Mouse (Mus musculus) olfactory bulb, adult 2 months (tissue): Measurements from ENCODE around the gene Trappc5. TPM values are rescaled to one million over a fixed set of nuclear protein-coding genes. Genes with fewer than 3 reads are reported as not detected.

Source experiments
- H3K27ac ChIP-seq: fragments of 200-500 bp; 2 replicates; pipeline ENCODE4 v1.5.1; 2012; ENCODE audit warnings: low read depth, low read length; ENCODE audit not compliant: insufficient read depth
- H3K4me1 ChIP-seq: fragments of 200-500 bp; 2 replicates; pipeline ENCODE4 v1.6.1; 2012; ENCODE audit warnings: low read length; ENCODE audit not compliant: control insufficient read depth, insufficient read depth
- H3K4me3 ChIP-seq: fragments of 200-500 bp; 2 replicates; pipeline ENCODE4 v1.5.1; 2012; ENCODE audit warnings: mild to moderate bottlenecking, low read depth, low read length, moderate library complexity; ENCODE audit not compliant: insufficient read depth
- CTCF ChIP-seq: fragments of 200-500 bp; IDR thresholded peaks from 2 replicates; pipeline ENCODE4 v1.5.1; 2012; ENCODE audit warnings: low read depth, mild to moderate bottlenecking, low read length, moderate library complexity; ENCODE audit not compliant: insufficient read depth
- POLR2A ChIP-seq: fragments of 200-500 bp; IDR thresholded peaks from 2 replicates; pipeline ENCODE4 v1.6.1; 2012; ENCODE audit warnings: mild to moderate bottlenecking, low read depth, low read length, moderate library complexity; ENCODE audit not compliant: insufficient read depth
- WGBS: fragments of 180-500 bp; shearing (Covaris S2); methylation state at CpG from one replicate; pipeline ENCODE4 v1.1.7; 2018; 5-methylcytosine and 5-hydroxymethylcytosine counted together
- polyA plus RNA-seq: library from polyadenylated mRNA; stranded (reverse); fragments of >200 nt; gene quantifications from 2 replicates; pipeline ENCODE4 v1.2.4, GENCODE M21; 2012; ENCODE audit warnings: low replicate concordance; ENCODE audit not compliant: missing spikeins, insufficient read depth, insufficient read length

Trappc5 gene
- polyA plus RNA-seq, 1 experiment, result not detected

GRCm38 (mm10) chr8:3670388-3670787 lies 5.7 kb upstream of the Trappc5 start:
- Histone ChIP-seq H3K4me3 (no peak overlapping the region), H3K4me1 (no peaks in the 10 kb centered on the region), H3K27ac (no peak overlapping the region)
- 78% methylated on average over 2 of the region's 2 CpGs for WGBS
- TF ChIP-seq POLR2A, result no peak
- TF ChIP-seq CTCF, result no peak

GRCm38 (mm10) chr8:3671980-3672491 lies 4.1 kb upstream of the Trappc5 start, which contains the start of gene Fcor:
Gene Fcor, minus strand, starts transcription at chr8:3672362.
- Histone ChIP-seq H3K4me1 (no peaks in the 10 kb centered on the region), H3K27ac (peak within 1 kb of the TSS; percentile 95), H3K4me3 (peak within 1 kb of the TSS; percentile 77)
- TF ChIP-seq CTCF, result peak; percentile 99
- 0 out of 2 replicates have a peak, but pooled peaks have one; percentile 47 for TF ChIP-seq POLR2A
- WGBS, result under 1% methylated on average over 23 of the region's 23 CpGs

DNA sequence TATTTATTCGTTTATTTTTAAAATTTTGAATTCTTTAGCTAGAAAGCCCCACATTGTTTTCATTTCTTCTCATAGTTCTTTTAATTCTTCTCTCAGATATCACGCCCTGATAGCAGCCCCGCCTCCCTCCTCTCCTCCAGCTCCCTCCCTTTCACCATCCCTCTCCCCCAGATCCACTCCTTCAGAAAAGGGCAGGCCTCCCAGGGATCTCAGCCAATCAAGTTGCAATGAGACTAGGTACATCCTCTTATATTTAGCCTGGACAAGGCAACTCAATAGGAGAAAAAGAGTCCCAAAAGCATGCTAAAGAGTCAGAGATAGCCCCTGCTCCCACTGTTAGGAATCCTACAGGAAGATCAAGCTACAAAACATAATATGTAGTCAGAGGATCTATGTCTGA lies 1.4 kb upstream of the Trappc5 start:
- H3K4me3 ChIP-seq, result no peak overlapping the region
- peaks cover 15% of the 10 kb centered on the region; the same call in 1 of the 2 replicates for H3K4me1 ChIP-seq
- H3K27ac ChIP-seq, result no peak overlapping the region
- WGBS, result 56% methylated on average over 3 of the region's 3 CpGs
- TF ChIP-seq POLR2A (no peak), CTCF (no peak)

DNA sequence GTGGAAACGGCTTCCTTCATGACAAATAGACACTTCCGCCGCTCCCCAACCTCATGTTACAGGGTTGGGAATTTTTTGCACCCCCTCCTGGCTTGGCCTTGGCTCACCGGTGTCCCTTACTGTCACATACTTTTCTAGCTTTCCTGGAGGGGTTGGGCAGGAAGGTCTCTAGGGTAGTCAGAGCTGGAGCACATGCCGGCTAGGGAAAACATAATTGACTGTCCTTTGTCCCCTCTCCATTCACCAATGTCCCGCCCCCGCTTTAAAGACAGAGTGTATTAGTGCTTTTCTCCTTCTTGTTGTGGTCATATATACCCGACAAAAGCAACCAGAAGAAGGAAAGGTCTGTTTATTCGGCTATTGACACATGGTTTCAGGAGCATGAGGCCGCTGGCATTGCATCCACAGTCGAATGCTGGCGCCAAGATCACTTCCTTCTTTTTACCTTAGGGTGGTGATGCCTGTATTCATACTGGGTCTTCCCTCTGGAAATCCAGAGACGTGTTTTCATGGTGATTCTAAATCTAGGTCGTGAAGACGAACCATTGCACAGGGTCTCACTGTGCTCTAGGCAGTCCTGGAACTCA lies 987 bp downstream of the Trappc5 start:
- Histone ChIP-seq H3K4me1 (peaks cover 18% of the 10 kb centered on the region; the same call in 1 of the 2 replicates), H3K4me3 (peak overlapping the region; percentile 77), H3K27ac (no peak overlapping the region)
- under 1% methylated on average over 15 of the region's 15 CpGs for WGBS
- TF ChIP-seq POLR2A, result no peak
- TF ChIP-seq CTCF, result no peak

GRCm38 (mm10) chr8:3678831-3679230 lies 2.7 kb downstream of the Trappc5 start:
- H3K4me1 ChIP-seq, result peaks cover 18% of the 10 kb centered on the region; the same call in 1 of the 2 replicates
- WGBS, result 95% methylated on average over 23 of the region's 23 CpGs
- no peak overlapping the region for H3K4me3 ChIP-seq
- H3K27ac ChIP-seq, result no peak overlapping the region
- TF ChIP-seq POLR2A (no peak), CTCF (no peak)

GRCm38 (mm10) chr8:3679236-3679635 lies 3.1 kb downstream of the Trappc5 start:
- Histone ChIP-seq H3K27ac (no peak overlapping the region), H3K4me1 (peaks cover 18% of the 10 kb centered on the region; the same call in 1 of the 2 replicates), H3K4me3 (no peak overlapping the region)
- no peak for TF ChIP-seq CTCF
- TF ChIP-seq POLR2A, result no peak
- WGBS, result 92% methylated on average over 23 of the region's 23 CpGs

DNA sequence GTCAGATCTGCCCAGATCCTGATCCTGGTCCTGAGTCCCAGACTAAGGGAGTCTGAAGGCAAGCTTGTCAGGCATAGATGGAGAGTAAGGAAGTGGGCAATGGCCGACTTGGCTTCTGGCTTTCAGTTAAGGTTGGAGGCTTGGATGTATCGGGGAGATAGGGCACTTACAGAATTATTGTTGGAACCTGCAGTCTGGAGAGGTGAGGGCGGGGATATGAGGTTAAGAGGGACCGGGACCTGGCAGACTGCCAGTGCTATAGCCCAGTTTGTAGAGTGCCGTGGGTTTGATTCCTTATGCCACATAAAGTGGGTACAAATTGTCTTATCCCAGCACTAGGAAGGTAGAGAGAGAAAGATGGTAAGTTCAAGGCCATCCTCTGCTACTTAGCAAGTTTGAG lies 3.6 kb downstream of the Trappc5 start:
- Histone ChIP-seq H3K27ac (no peak overlapping the region), H3K4me1 (peaks cover 18% of the 10 kb centered on the region; the same call in 1 of the 2 replicates), H3K4me3 (no peak overlapping the region)
- TF ChIP-seq CTCF (no peak), POLR2A (no peak)
- 82% methylated on average over 5 of the region's 5 CpGs for WGBS

DNA sequence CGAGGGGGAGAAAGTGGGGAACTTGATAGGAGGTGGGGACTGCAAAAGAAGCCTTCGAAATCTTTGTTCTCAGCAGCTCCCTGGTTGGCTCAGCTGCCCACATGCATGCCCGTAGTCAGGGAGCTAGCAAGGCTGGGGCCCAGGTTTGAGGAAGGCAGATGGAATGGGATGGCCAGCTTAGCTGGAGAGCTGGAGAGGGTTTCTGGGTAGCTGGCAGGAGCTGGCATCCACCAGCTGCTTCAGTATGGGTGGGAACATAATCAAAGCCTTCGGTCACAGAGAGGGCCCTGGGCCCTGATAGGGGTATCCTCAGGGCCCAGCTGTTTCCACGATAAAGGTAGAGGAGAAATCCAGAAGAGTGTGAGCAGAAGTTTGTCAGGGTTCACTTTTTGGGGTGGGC lies 6.3 kb downstream of the Trappc5 start:
- Histone ChIP-seq H3K4me3 (no peak overlapping the region), H3K27ac (no peak overlapping the region), H3K4me1 (peaks cover 15% of the 10 kb centered on the region; the same call in 1 of the 2 replicates)
- no peak for TF ChIP-seq POLR2A
- TF ChIP-seq CTCF, result no peak
- 88% methylated on average over 5 of the region's 5 CpGs for WGBS

DNA sequence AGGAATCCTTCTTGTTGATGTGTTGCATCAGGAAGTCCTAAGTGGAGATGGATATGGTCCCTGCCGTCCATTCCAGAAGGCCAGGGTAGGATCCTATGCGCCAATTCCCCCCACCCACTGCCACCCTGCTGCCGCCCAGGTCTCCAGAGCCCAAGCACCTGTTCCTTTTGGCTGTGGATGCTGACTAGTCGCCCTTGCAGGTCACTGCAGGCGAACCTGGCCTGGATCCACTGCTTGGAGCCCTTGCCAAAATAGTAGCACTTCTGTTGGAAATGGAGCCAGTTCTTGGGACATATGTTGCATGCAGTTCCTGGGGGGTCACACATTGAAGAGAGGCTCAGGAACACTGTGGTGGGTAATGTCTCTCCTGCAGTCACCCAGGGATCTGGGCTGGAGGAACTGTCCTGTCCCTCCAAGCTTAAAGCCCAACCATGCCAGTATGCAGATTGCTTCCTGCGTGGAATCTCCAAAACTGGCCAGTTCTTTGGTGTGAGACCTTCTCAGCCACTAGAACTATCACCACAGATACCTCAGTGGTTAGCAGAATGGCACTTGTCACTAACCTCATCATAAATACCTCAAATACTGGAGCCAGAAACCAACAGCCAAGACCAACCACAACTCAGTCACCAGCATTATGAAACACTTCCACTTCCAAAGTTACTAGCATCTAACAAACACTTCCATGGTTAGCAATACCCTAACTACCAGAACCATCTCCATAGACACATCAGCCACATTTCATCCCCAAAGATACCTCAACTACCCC lies 7.5 kb downstream of the Trappc5 start:
- no peak overlapping the region for H3K27ac ChIP-seq
- TF ChIP-seq CTCF, result no peak
- TF ChIP-seq POLR2A, result no peak
- WGBS, result 66% methylated on average over 6 of the region's 6 CpGs
- no peak overlapping the region for H3K4me3 ChIP-seq
- peaks cover 12% of the 10 kb centered on the region; the same call in 1 of the 2 replicates for H3K4me1 ChIP-seq
